In the genomic region with DNA sequence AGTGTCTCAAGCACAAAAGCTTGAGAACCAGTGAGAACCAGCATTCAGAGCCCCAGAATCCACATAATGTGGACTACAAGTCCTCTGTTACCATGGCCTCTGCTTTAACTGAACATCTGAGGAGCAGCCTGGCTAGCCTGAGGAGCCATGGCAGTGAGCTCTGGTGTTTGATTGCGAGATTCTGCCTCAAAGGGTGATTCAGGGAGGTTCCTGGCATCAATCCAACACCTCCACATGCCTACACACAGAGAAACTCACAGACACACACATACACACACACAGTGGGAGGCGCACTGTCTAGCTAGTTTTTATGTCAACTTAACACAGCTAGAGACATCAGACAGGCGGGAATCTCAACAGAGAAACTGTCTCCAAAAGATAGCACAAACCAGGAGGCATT, we compare ENCODE assay signal across 17 mouse cellular contexts. TPM values are rescaled to one million over a fixed set of nuclear protein-coding genes. Genes with fewer than 3 reads are reported as not detected.
DNase-seq lines count a peak whose midpoint lies in the region; ATAC-seq and TF ChIP-seq lines count a peak whose summit lies in the region.
"Had no signal": no experiment of that assay in that cellular context is flagged by ENCODE, and none has a peak within 500 bp of the region (broad histone marks: within the 10 kb centered on the region; RNA-seq: fewer than 3 reads in every experiment).

No protein-coding gene starts in this region.

- TF ChIP-seq CTCF in lung, adult 2 months (IDR thresholded peaks at IDR 0.05; ENCODE audit: insufficient read depth, low read length): no peak

- no peaks in the 10 kb centered on the region for H3K9me3 ChIP-seq in lung, embryonic 15.5 days
- H3K9me3 ChIP-seq in liver, embryonic 16.5 days (replicated peaks; ENCODE audit: control insufficient read depth, low read length): no peaks in the 10 kb centered on the region
- H3K9me3 ChIP-seq: heart, embryonic 12.5 days; limb, embryonic 13.5 days had no signal

- no peak overlapping the region for H3K4me3 ChIP-seq in lung, embryonic 15.5 days
- no peak overlapping the region for H3K4me3 ChIP-seq in lung, adult 2 months (replicated peaks; ENCODE audit: extremely low read depth, low read depth, low read length)
- H3K4me3 ChIP-seq in liver, embryonic 16.5 days (ENCODE audit: low read depth, low read length): no peak overlapping the region
- H3K4me3 ChIP-seq: gastrocnemius, adult 2 months; heart, embryonic 12.5 days; limb, embryonic 13.5 days had no signal

- no peak for TF ChIP-seq POLR2A in lung, adult 2 months (IDR thresholded peaks at IDR 0.05; ENCODE audit: borderline replicate concordance, extremely low read depth, low read depth, low read length)

- peak overlapping the region; percentile 10; the same call in 1 of the 2 replicates for H3K27ac ChIP-seq in lung, embryonic 15.5 days
- no peak overlapping the region for H3K27ac ChIP-seq in liver, embryonic 16.5 days (ENCODE audit: low read length)
- H3K27ac ChIP-seq: gastrocnemius, adult 2 months; hindbrain, embryonic 14.5 days; limb, embryonic 13.5 days had no signal

- peaks cover 22% of the 10 kb centered on the region for H3K36me3 ChIP-seq in lung, embryonic 15.5 days
- peaks cover 26% of the 10 kb centered on the region for H3K36me3 ChIP-seq in liver, embryonic 16.5 days (ENCODE audit: control insufficient read depth, insufficient read depth)

- peaks cover 32% of the 10 kb centered on the region for H3K4me1 ChIP-seq in lung, embryonic 15.5 days
- H3K4me1 ChIP-seq in lung, adult 2 months (ENCODE audit: control insufficient read depth, insufficient read depth, low read length): peaks cover 4% of the 10 kb centered on the region; the same call in 1 of the 2 replicates
- H3K4me1 ChIP-seq in liver, embryonic 16.5 days (ENCODE audit: control insufficient read depth, low read depth, low read length): peaks cover 45% of the 10 kb centered on the region

- DNase-seq in adrenal gland, adult 2 months: peak; percentile 48
- no peak for DNase-seq in adrenal gland, adult 18-20 months (ENCODE audit: low spot score in 2 of 2)
- DNase-seq in lung, adult 2 months: no peak
- DNase-seq in brain, adult 2 months (ENCODE audit: low read depth, low spot score): peak; percentile 33
- no peak for DNase-seq in cerebellum, adult 11 months
- DNase-seq in cerebellum, postnatal 10 days: no peak
- DNase-seq: forebrain, postnatal 0 days; gastrocnemius, adult 2 months; kidney, adult 18-20 months; kidney, postnatal 14 days; midbrain, embryonic 14.5 days; right cerebral cortex, adult 18-20 months had no signal

- WGBS in lung, embryonic 15.5 days: 60% methylated on average over 3 of the region's 3 CpGs
- 69% methylated on average over 3 of the region's 3 CpGs for WGBS in lung, adult 2 months
- WGBS in liver, embryonic 16.5 days (ENCODE audit: insufficient replicate concordance): 59% methylated on average over 3 of the region's 3 CpGs

- H3K27me3 ChIP-seq in lung, embryonic 15.5 days: no peaks in the 10 kb centered on the region
- H3K27me3 ChIP-seq in liver, embryonic 16.5 days (ENCODE audit: control insufficient read depth, insufficient read depth, low read depth, low read length): no peaks in the 10 kb centered on the region
- H3K27me3 ChIP-seq: heart, embryonic 12.5 days; limb, embryonic 13.5 days had no signal

- H3K9ac ChIP-seq in lung, embryonic 15.5 days: no peak overlapping the region
- no peak overlapping the region for H3K9ac ChIP-seq in liver, embryonic 16.5 days (ENCODE audit: low read depth, low read length)
- H3K9ac ChIP-seq: forebrain, postnatal 0 days; heart, embryonic 12.5 days; hindbrain, embryonic 14.5 days; limb, embryonic 13.5 days had no signal

- no peak overlapping the region for H3K4me2 ChIP-seq in lung, embryonic 15.5 days
- peak overlapping the region; percentile 1; the same call in 1 of the 2 replicates for H3K4me2 ChIP-seq in liver, embryonic 16.5 days (ENCODE audit: low read depth, low read length)
- H3K4me2 ChIP-seq: heart, embryonic 12.5 days; hindbrain, embryonic 14.5 days; limb, embryonic 13.5 days had no signal

- no peak for ATAC-seq in lung, embryonic 15.5 days (ENCODE audit: borderline replicate concordance, extremely low read depth, low FRiP score, low TSS enrichment)
- no peak for ATAC-seq in liver, embryonic 16.5 days (ENCODE audit: low read depth)
- ATAC-seq: forebrain, postnatal 0 days had no signal

RNA-seq across cellular contexts. Expression of gene Plin2, which starts 4.3 kb away (rescaled TPM):
- total RNA-seq in adrenal gland, adult 2 months (2021): 100 to 1,000 TPM; 465 to 481 TPM
- 304 TPM in 2 replicates for polyA plus RNA-seq in adrenal gland, adult 2 months (2012; rRNA removed)
- 1,000 to 10,000 TPM in 1 of 2 experiments, 100 to 1,000 TPM in 1; 453 to 1,008 TPM for total RNA-seq in adrenal gland, adult 18-20 months (2021)
- 124 and 134 TPM in 2 replicates for polyA plus RNA-seq in lung, embryonic 15.5 days (2015; fragmentation: Nextera tagmentation; extraction: Ambion mirVana)
- 165 and 207 TPM in 2 replicates for polyA plus RNA-seq in lung, adult 2 months (2012; rRNA removed)
- 155 and 157 TPM in 2 replicates for polyA plus RNA-seq in liver, embryonic 16.5 days (2015; fragmentation: Nextera tagmentation; extraction: Ambion mirVana)

RNA-seq across cellular contexts. Expression of gene Haus6, which starts 53.7 kb away (rescaled TPM):
- 1 to 10 TPM; 4.6 to 9.3 TPM for total RNA-seq in adrenal gland, adult 2 months (2021)
- polyA plus RNA-seq in adrenal gland, adult 2 months (2012; rRNA removed): 7.0 and 9.7 TPM in 2 replicates
- 1 to 10 TPM; 5.7 to 5.9 TPM for total RNA-seq in adrenal gland, adult 18-20 months (2021)
- polyA plus RNA-seq in lung, embryonic 15.5 days (2015; fragmentation: Nextera tagmentation; extraction: Ambion mirVana): 21.4 and 21.5 TPM in 2 replicates
- polyA plus RNA-seq in lung, adult 2 months (2012; rRNA removed): 9.5 and 9.6 TPM in 2 replicates
- 10.5 and 11.2 TPM in 2 replicates for polyA plus RNA-seq in liver, embryonic 16.5 days (2015; fragmentation: Nextera tagmentation; extraction: Ambion mirVana)

Comparison
In these comparisons a context has a peak if more than half of its experiments do, and no peak if none do; other contexts are left out.
1. DNase-seq: peak in adrenal gland, adult 2 months (single experiment) and brain, adult 2 months (single experiment); none in adrenal gland, adult 18-20 months (0 of 2), lung, adult 2 months (single experiment), cerebellum, adult 11 months (single experiment) and cerebellum, postnatal 10 days (0 of 2).